Mouse (Mus musculus) kidney, postnatal 10 days (tissue): Measurements from ENCODE around the gene Tenm1.

Experiments used
- DNase-seq: peaks from one replicate; pipeline ENCODE4 v3.0.0; 2021; ENCODE audit warnings: mixed read lengths

Gene Tenm1

DNA sequence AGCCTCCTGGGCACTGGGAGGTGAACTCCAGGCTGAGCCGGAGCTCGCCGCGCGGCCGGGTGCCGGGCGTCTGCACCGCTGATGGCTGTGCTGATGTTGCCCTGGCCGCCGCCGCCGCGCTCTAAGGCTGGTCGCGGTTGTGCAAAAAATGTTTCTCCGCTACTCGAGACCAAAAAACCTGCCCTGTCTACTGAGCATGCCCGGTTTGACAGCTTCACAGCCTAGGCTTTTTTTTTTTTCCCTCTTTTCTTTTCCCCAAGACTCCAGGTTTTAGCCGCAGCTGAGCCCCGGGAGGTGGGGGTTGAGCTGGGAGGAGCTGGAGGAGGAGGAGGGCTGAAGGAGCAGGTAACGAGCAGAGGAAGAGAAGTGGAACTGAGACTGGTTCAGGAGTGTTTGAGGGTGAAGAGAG, at the start of gene Tenm1:
Gene Tenm1 (minus strand): TSS at position 272 of the 409 bp plus-strand sequence.
- no peak for DNase-seq

DNA sequence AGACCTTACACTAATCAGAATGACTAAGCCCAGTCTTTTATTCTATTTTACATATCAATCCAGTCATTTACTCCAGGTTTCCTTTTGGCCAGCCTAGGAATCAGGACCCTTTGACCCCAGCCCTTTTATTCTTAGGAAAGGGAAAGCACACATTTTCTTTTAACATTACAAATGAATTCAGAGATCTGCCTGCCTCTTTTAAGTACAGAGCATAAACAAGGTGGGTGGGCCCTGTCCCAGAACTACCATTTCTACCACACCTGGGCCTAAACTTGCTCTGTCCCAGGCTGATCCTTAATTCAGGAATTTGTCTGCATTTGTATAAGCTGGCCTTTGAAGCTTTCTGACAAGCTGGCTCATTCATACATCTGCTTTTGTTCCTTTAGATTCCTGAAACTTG, 38.4 kb upstream of the Tenm1 start:
- no peak for DNase-seq

DNA sequence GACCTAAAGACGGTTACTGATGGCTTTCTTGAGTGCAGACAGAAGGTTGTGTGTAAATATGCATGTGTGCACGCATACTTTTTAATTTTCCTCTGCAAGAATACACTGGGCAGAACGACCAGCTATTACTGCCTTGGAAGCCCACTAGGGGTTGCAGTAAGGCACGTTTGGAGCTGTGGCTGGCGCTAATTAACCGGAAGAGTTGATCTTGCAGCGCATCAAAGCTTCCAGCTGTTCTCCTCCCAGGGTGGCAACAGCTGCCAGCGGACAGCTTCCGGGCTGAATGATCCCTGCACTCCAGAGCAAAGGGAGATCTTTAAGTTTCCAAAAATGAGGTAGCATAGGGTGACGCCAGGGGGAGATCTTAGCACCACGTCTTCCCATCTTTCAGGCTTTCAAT, 1.7 kb upstream of the Tenm1 start:
- DNase-seq, result no peak

DNA sequence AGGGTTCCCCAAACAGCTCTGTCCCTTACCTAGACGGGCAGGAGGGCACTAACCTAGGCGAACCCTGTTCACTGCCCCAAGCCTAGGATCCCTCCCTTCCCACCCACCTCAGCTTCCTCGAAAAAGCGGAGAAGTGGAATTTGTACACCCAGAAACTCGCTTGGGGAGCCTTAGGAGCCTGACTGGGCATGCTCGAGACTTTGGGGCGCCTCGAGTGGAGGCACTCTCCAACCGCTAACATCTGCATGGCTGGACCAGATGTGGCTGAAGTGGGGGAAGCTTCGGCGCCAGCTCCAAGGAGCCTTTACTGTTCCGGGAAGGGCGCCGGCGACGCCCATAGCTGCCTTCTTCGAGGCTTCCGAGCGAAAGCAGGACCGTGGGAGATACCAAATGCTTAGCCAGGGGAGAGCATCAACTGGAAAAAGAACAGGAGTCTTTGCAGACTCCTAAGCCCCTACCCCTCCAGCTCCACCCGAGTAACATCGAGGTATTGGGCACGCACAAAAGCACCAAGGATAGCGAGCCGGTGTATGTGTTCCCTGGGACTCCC, 1.1 kb upstream of the Tenm1 start:
- no peak for DNase-seq

DNA sequence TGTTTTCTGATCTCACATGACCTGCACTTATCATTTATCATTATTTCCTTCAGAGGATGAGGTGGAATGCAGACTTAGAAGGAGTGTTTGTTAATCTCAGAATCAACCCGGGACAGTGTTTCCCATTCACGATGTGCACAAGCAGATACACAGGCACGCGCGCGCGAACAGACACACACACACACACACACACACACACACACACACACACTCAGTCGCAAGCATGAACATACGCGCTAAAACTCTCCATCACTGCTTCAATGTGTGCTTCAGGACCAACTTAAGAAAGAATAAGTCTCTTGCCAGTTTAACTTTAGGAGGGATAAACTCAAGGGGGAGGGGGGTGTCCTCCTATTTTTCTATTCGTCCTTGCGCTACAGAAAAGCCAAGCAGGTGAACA, 411 bp upstream of the Tenm1 start:
- DNase-seq, result no peak

DNA sequence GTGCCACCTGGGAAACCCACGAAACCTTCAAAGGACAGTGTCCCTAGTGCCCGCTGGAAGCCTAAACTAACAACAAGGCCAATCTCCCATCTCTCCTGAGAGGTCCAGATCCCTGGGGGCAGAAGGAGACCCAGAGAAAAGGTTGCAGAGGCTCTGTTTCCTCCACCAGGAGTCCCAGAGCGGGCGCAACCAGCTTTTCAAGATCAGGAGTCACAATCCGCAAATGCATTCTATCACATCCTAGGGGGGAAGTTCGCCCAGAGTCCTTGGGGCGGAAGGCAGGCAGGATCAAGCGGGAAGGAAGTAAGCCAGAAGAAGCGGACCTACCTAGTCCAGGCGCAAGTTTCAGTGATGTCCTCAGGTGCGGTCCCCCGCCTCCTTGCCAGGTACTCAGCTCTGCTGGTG, 963 bp downstream of the Tenm1 start:
- DNase-seq, result no peak

DNA sequence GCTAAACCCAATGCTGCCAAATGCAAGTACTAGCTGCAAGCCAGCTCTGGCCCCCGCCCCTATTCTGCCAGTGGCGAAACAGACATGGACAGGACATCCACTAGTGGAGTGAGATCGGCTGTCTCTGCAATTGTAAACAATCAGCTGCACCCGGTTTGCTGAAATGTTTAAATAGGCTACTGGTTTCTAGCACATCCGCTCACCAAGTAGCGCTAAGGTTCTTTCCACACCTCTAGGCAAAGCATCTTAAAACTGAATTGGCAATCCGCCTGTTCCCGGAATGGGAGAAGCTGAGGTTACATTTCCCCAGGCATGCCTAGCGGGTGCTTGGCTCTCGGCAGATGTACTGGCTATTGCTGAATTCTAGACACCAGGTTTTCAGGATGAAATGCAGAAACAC, 1.8 kb downstream of the Tenm1 start:
- DNase-seq, result no peak

DNA sequence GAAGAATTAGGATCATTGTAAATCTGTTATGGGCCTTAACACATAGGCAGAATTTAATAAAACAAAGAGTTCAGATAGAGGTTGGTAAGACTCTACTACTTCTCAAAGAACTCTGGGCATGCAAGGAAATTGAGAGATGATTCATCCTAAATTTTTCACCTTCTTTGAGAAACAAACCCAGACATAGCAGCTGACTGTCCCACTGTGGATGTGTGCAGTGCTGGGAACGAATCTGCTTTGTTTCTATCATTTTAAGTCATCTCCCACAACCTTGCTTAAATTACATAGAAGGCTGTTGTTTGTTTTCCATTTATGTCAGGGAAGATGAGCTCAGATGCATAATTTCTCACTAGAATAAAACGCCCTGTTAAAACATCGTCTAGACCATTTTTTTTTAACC, 31.0 kb downstream of the Tenm1 start:
- DNase-seq, result no peak

DNA sequence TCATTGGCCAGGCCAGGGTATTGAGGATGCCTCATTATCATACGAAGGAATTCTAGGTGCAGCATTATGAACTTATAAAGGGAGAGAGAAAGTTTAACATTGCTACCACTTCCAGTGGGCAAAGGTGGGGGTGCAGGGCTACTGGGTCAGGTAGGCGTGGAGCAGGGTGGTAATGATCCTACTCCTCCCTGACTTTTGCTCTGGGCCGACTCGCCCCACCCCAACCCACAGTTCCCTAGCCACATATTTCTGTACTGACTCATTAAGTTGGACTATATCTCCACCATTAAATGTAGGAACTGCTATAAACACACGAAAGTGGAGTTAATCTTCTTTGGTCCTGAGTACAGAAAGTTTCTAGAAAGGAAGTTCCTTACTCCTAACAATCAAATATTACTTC, 40.8 kb downstream of the Tenm1 start:
- DNase-seq, result no peak

DNA sequence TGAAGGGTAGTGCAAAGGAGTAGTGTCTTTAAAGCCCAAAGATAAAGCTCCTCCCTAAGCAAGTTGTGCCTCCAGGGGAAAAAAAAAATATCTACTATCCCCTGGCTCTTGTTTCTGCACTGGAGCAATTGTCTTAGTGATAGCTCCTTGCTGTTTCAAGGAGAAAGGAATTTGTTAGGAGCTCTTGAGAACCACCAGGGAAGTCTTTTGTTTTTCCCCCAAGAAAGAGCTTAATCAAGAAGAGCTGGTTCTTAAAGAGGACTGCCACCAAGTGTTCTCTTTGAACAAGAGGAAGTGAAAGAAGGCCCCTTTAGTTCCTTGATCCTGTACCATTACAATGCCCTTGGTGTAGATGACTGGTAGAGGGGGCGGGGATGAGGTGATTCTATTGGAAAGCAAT, 56.4 kb downstream of the Tenm1 start:
- no peak for DNase-seq

DNA sequence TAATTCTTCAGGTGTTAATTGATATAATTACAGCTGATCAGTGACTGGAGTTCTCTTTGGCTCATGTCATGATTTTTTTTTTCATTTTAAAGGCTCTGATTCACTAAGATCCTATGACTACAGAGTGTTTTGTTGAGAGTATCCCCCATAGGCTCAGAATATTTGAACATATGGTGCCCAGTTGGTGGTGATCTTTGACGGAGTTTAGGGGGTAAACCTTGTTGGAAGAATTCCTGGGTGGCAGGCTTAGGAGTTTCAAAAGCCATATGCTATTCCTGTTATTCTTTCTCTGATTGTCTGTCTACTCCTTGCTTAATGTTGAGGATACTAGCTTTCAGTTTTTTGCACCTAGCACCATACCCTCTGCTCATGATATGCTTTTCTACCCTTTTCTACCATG, 109.6 kb downstream of the Tenm1 start:
- DNase-seq, result no peak

DNA sequence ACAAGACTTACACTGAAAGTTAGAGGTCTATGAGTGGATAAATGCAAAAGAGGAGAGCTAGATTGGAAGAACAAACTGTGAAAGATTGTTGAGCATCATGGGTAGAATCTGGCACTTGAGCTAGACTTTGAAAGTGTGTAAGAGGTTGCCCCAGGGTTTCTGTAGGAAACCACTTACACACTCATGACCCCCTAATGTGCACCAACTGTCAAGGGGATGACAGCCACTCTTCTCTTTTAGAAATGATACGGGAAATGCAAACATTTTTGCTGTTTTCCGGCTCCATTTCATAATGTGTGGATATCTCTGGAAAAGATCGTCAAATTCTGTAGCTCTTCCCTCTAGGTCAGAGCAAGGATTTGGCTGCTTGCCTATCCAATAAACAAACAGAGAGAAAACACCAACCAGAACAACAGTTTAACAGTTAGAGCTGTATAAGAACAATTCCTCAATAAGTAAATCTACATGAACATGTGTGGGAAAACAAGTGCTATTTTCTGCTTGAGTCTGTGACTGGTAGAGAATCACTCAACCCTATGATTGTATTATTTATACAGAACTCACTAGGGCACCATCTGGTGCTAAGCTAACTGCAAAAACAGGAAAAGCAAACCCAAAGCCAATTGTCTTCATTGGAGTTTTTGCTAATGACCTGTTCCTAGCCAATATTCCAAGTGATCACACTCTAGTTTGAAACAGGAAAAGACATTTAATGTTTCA, 111.0 kb downstream of the Tenm1 start:
- no peak for DNase-seq

DNA sequence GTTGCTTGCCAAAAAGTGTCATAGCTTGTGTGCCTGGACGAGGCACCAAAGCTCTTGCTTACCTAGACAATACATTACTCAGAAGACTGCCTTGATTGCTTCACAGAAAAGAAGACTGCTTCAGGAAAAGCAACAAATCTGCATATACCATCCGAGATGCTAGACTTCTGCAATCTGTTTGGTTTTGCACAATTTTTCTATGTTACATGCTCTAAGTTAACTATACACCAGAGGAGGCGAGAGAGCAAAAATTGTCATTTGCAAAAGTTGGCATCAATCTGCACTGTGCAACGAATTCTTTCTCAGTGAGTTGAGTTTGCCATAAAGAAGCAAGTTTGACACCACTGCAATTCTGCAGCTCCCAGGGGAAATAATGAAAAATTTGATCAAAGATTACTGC, 193.1 kb downstream of the Tenm1 start:
- DNase-seq, result no peak

DNA sequence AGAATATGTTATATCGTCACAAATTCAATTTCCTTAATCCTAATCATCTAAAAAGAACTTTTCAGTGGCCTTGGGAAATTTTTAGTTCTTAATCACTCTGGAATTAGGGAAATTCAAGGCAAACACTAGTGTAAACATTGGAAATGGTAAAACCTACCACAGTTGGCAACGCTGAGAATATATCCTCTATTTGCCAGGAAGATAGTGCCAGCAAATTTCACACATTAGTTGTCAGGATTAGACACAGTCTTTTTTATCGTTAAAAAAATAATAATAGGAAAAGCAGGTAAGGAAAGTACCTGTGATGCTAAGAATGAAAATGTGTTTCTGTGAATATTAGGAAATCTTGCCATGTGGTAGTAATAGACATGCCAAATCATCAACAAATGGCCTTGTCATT, 223.9 kb downstream of the Tenm1 start:
- no peak for DNase-seq

DNA sequence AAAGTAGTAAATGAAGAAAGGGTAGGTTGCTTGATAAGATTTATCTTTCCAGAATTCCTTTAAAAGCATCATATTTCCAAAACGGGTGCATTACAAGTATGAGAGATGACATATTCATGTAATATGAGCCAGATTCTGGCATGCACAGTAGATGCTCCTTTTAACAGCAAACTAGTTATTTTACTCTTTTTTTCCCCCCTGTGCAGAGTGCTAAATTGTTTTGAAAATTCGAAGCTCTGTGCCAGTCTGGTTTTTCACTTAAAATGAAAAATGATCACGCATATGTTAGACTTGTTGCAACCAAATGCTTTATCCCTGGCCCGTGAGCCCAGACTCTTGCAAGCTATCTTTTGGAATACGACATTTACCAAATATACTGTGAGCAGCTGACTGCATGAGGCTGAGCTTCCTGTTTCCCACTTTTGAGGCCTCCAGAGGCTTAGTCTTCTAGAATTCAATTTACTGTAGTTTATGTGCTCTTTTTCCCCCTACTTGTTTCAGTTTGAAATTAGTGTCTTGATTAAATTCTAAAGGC, 226.6 kb downstream of the Tenm1 start:
- no peak for DNase-seq

DNA sequence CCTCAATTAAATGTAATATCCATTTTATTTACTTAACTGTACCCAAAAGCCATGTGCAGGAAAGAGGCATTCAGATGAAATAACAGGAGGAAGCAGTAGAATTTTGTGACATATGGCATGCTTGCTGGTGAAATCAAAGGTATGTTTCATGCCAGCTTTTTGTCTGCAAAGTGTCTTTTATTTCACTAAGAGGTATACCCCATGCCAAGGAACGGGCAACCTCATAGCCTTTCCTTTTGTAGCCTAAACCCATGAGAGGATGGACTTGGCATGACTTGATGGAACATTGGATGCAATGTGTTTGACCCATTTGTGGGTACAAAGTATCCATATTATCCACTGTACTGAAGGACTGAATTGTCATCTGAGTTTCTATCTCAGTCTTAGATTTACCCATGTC, 246.0 kb downstream of the Tenm1 start:
- no peak for DNase-seq

DNA sequence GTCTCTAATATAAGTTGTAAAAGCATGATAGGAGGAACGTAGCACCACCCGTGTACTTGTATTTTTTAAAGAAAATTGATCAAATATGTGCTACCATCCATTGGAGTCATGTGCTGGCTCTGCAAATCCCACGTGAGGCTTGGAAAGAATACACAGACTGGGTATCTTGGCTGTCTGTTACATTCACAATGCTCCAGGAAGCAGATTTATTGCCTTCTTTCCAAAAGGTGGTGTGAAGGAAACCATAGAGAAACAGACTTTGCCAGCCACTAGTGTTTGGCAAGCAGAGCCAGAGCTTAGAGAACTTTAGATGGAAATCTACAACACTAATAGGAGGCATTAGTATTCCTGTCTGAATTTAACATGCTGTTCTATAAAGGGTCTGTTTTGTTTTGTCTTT, 277.4 kb downstream of the Tenm1 start:
- DNase-seq, result no peak

DNA sequence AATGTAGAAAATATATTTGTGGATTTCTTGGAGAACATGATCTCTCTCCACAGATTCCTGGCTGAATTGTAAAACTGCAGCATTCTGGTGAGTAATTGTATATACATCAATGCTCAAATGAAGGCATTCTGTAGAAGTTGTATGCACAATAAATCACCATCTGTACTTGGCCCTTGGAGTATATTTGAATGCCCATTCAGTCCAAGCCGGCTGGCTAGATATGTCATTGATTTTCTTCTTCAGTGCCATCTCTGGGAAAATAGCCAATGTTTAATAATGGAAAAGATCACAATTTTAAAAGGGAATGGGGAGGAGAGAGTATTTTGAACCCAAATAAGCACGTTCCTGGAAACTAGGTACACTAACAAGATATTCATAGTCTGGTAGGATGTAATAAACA, 299.2 kb downstream of the Tenm1 start:
- no peak for DNase-seq

DNA sequence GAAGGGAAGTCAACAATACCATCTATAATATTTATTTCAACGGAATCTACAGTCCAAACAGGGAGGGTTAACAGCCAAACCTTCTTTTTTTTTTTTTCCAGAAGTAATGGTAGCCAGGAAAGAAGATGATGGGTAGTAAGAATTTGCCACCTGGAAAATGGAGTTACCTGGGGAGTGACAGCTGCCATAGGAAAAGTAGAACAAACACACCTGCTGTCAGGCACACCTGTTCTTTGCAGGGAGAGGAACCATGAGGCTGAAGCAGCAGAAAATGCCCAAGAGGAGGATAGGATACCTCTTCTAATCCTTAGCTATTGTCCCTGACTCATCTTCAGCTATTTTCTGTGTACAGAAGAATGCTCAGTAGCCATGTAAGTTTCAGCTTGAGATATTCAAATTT, 306.4 kb downstream of the Tenm1 start:
- DNase-seq, result no peak

DNA sequence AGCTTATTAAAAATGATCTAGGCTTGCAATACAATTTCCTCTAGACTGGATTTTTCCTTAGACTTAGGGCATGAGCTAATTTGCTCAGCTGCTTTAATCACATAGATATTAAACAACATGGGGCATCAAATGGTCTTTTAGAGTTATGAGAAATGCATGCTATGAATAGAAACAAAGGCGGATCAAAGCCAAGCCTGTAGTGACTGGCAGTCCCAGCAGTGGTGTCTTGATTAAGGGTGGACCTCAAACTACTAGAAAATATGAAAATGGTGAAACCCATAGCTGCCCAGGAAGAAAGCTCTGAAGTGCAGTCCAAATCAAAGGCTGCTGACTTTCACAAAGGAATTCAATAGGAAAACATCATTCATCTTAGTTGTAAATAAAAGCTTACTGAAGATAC, 306.9 kb downstream of the Tenm1 start:
- no peak for DNase-seq

DNA sequence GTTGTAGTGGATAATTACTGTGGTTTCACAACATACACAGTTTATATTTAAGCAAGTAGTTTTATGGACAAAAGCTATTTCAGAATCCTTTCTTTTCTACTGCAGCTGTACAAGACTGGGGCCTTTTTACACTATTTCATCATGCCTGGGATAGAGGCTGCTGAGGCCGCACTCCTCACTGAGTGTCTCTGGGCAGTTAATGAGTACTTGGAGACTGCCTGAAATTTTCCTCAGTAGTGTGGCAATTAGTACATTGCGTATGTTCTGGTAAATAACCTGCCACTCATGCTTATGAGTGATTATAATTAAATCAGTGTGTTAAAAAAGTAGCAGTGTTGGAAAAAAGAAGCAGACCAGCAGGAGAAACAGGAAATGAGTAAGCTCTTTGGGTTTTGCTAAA, 442.8 kb downstream of the Tenm1 start:
- no peak for DNase-seq

DNA sequence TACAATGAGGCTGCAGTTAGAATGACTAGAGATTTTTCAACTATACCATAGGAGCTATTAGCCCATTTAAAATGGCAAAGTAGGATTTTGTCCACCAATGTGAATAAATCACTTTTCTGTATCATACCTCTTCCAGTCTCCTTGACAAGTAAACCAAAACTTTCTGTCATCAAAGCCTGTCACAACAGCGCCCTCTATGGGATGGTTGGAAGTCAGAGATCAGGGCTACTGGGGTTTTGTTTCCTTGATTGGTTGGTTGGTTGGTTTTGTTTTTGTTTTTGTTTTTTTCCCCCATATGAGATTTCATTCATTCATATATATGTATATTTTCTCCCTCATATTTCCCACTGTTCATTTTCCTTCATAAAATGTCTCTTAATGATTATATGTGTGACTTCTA, 455.4 kb downstream of the Tenm1 start:
- peak; percentile 6 for DNase-seq

DNA sequence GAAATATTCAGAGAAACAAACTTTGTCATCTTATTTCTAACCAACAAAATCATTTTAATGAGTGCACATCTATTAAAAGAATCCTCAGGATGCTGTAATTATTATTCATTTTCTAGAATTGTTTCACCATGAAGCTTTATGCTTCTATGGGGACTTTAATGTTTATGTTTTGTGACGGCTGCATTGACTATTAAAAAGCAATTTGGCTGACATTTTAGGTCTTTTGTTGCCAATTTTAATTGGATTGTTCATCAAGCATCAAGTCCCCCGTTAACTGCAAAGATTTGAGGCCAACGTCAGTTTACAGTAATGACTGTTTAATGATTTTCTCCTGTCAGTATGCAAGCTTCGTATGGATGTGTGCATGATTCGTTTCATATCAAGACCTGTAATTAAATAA, 461.3 kb downstream of the Tenm1 start:
- no peak for DNase-seq

DNA sequence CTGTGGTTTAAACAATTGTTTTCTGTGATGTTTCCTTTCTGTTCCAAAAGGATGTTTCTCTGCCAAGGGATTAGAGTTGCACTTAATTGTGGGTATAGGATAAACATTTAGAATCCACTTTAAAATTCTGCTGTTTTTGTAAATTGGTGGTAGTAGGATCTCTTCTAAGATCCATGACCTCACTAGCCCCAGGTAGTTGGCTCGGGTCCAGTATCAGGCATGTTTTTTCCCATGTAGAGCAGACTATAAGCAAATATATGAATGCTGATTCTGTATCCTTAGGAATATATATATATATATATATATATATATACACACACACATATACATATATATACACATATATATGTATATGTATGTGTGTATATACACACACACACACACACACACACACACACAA, 567.2 kb downstream of the Tenm1 start:
- no peak for DNase-seq

DNA sequence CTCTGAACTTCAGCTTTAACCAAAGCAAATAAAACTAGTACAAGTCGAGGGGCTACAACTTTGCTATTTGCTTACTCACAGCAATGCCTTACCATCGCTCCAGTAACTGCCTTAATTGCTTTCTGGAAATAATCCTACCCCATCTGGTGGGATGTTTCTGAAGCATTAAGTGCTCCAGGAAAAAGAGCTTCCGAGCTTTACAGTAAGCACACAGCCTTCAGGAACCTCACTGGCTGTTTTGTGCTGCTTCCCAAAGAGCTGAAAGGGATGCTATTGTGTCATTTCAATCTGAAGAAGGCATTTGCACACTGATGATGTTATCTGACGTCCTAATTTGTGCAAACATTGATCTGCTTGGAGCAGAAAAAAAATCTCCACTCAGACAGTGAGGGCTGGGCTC, 647.4 kb downstream of the Tenm1 start:
- DNase-seq, result no peak
